Mouse (Mus musculus) adrenal gland, adult 2 months (tissue): ENCODE data around the gene Rgs9. TPM values are rescaled to one million over a fixed set of nuclear protein-coding genes. Genes with fewer than 3 reads are reported as not detected.
A peak's percentile ranks its signal among the peaks of the same experiment; 100 is the strongest.

Experiments
- DNase-seq: peaks from one replicate; pipeline ENCODE4 v3.0.0; 2021
- polyA plus RNA-seq: library from polyadenylated mRNA; depleted of rRNA; stranded (reverse); fragments of >200 nt; gene quantifications from 2 replicates; pipeline ENCODE4 v1.2.3, GENCODE M21; 2012
- total RNA-seq, 2 experiments: library from RNA; stranded (reverse); gene quantifications; 2 replicates each; pipeline ENCODE4 v1.2.3; 2021

The Rgs9 gene
- total and polyA plus RNA-seq, 3 experiments = 2.8 to 6.0 (median 4.3) TPM

DNA sequence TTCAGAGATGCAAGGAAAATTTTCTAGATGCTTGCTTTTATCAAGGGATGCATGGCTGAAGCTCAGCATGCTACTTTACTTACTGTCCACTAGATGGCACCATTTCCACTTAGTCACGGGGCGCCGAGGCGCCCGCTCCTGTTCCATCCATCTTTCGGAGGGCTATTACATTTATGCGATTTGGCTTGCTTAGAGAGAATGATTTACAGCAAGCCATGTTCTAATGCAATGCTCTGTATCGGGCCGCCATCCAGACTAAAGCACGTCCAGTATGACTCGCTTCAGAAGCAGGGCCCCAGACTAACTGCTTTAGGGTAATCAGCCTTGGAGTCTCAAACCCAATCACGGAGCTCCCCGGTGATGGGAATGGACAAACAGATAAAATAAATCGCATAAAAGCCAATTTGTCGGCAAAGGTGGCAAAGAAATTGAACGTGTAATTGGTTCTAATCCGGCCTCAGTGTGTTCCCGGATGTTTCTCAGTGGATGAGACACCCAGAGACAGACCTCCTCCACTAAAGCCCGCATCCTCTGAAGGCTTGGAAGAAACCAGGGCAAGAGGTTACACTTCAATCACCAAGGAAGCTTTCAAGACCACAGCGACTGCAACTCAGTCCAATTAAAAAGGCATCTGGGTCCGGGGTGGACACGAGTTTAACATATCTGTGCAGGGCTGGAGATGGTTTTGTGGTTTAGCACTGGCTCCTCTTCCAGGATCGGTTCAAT is 53.1 kb downstream of the Rgs9 start:
- peak; percentile 46 for DNase-seq

DNA sequence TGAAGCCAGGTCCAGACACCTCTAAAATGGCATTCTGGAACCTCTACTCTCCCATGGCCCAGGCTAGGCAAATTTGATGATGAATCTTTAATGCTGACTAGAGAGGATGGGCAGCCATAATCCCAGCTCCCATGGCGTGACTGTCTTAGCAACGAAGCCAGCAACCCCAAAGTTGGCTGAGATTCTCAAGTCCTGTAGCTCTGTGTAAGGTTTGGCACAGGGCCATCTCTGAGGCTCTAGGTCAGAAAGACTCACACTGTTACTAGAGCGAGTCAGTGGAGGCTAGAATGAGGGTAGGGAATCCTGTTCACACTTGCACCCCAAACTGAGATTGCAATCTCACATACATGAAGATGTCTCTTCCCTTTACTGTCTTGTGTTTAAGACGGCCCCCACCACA is 57.8 kb downstream of the Rgs9 start:
- no peak for DNase-seq

DNA sequence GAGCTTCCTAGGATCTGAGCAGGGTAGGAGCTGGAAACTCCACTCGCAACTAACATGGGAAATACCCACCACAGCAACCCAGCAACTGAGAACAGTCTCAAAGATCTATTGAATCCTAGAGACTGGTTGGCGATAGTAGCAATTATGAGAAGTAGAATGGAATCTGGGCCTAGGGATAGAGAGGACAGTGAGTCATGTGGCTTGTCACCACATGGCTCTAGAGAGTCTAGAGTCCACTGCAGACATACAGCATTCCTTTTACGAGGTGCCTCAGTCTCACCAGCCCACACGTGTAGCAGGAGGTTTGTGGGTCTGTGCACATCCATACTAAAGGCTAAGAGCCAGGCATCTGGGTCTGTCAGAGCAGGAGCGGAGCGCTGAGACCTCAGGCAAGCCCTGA is 59.3 kb downstream of the Rgs9 start:
- DNase-seq = no peak

DNA sequence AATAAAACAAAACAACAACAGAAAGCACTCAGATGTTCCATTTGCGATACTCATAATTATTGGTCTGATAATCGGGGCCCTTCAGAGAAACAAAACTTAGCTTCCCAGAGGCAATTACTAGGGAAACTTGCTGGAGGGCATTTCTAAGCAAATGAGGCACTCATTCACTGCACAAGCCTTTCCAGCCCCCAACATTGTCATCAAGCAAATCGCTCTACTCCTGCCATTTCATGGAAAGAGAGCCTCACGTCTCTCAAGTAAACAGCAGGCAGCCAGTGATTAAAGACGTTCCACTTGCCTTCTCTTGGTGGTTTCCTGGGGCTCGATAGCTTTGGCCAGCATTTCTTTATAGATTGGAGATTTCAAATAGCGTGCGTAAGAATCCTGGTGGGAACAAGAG is 60.1 kb downstream of the Rgs9 start:
- no peak for DNase-seq

DNA sequence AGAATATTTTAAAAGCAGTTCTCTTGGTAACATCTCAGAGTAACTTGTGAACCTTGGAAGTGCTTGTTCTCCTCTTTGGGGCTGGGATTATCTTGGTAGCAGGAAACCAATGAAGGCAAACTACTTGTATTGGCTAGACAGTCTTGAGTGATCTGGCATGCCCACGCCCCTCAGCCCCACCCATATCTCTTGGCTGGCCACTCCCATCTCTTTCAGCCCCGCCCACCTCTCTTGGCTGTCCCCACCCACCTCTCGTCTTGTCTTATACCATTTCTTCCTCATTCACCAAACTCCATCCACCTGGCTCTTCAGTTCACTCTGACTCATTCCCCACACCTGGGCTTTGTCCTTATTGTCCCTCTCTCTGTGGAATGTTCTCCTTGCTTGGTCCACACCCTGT is 64.3 kb downstream of the Rgs9 start:
- DNase-seq = no peak

DNA sequence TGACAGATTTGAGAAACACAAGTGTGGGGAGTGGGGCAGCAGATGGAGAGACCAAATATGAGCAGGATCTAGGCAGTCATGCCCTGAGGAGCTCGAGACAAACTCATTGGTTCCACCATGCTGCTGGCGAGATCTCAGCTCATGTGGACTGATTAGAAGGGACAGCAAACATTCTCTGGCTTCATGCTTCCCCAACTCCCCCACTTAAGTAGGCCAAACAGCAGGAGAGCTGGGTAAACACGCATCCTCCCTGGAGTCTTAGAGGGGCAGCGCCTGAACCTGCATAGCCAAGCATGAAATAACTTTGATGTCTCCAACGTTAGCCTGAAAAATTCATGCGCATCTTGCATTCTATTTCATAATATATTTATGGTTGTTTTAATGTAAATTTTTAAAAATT is 65.1 kb downstream of the Rgs9 start:
- DNase-seq = no peak

DNA sequence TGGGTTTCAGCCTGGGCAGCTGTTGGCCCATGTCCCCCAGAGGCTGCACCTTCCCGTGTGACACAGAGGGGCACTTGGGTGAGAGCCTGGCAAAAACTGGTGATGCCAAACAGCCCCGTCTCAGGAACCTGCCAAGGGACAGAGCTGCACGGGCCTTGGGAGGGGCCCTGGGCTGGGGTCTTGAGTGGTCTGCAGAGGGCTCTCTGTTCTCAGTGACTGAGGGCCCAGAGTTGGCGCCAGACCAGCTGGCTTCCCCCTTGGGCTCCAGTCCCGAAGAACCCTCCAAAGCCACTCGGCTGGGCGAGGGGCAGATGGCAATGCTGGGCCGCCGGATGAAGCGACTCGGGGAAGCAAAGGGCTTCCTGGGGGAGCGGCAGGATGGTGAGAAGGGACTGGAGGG is 70.8 kb downstream of the Rgs9 start:
- no peak for DNase-seq

DNA sequence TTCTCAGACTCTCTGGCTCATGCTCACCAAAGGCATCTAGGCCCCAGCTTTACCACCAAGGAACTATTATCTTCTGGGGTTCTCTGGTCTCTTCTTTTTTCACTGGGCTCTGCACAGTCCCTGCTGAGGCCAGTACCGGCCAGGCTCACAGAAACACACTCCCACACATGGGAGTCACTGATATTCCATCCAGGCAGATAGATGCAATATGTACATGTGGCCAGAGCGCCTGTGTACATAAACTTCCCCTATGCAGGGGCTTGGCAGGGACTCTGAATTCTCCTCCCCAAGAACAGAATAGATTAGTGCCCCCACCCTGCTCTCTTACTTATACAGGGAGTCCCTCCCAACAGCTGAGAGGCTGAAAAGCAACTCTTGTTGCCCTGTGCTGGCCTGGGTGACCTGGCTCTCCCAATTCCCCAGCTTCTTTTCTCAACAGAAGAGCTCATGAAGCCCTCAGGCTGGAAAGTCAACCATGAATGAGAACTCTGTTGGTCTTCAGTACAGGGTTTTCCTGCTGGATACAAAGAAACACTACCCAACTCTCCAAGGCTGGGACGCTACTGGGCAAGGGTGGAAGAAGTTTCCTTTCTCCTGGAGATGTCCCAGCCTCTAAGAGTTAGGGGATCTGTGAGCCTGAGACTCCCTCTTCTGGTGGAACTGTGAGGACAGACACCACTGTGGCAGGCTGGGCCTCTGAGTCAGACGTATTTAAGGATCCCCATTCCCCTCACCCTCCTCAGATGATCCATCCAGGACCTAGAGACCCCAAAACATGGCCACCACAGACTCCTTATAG is 76.5 kb downstream of the Rgs9 start:
- DNase-seq = peak; percentile 10

DNA sequence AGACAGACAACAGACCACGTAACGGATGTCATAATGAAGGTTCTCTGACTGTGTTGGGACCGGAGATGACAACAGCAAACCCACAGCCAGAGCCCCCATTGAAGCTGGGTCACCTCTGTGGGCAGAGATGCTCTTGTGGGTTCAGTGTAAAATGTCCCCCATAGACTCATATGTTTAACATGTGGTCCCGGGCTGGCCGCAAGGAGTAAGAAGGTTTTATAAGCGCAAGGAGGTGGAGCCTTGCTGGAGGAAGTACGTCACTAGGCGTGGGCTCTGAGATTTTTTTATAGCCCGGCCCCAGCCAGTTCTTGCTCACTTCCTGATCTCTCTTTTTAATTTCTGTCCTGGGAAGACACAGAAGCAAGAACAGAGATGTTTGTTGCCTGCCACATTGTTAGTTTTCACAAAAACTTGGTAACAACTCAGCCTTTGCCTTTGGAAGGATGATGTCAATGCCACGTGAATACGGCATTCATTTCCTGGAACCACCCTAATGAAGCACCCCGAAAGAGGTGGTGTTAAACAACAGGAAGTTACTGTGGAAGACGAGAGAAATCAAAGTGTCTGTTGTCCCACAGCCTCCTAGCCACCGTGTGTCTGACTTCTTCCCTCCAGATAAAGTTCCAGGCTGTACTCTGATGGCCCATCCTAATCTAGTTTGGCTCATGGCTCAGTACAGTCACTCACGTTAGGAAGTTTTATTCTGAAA is 79.1 kb downstream of the Rgs9 start:
- DNase-seq = no peak

DNA sequence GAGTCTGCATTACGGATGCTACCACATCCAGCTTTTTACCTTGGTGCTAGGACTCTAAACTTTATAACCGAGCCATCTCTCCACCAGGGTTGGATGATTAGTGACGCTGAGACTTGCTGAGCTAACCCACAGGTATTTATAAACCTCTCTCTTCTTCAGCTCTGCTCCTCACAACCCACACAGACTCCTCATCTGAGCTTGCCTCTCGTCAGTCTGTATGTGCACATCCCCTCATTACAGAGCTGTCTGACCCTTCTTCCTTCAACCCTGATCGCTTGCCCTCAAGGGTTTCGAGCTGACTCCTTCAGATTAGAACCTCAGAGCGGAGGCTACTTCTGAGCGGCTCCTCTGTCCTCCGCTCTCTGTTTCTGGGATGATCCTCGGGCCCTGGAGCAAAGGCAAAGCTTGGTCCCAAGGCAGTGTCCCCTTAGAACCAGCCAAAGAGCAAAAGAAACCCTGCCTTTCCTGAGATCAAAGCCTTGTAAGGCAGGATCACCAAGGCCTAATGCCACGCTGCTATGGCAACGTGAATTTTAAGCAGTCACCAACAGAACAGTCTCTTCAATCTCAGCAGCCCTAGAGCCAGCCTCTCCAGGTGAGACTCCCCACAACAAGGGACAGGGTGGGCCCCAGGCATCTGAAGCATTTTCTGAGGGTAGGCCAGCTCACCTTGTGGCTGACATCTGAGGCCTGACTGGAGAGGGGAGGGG is 79.9 kb downstream of the Rgs9 start:
- DNase-seq = peak; percentile 31

DNA sequence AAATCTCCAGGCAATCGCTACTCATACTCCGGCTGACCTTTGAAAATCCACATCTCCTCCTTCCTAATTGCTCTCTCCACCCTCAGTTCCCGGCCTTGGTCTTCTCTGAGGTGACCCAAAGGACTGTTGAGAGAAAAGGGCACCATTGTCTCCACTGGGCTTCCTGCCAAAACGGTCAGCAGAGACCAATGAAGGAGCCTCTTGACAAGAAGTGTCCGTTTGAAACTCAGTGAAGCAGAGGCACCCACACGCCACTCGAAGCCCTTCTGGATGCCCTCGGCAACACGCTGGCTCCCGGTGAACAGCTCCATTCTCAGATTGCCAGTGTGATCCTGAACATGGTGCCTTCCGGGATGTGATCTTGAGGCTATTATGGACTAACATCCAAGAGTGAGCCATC is 87.2 kb downstream of the Rgs9 start:
- peak; percentile 35 for DNase-seq

DNA sequence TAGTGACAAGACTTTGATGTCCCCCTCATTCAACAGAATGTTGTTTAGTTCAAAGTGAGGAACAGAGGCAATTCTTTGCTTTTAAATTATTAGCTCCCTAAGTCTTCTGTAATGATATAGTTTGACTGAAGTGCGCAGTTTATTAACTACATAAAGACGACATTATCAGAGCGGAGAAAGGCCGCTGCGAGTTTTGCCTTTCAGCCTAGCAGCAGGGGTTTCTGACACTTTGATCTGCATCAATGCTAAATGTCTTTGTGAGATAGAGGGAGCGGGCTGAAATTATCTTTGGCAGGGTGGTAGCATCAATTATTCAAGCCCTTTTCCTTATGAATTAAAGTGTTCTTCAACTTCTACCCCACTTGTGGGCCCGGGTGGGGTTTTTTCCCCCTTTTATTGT is 87.6 kb downstream of the Rgs9 start:
- no peak for DNase-seq

DNA sequence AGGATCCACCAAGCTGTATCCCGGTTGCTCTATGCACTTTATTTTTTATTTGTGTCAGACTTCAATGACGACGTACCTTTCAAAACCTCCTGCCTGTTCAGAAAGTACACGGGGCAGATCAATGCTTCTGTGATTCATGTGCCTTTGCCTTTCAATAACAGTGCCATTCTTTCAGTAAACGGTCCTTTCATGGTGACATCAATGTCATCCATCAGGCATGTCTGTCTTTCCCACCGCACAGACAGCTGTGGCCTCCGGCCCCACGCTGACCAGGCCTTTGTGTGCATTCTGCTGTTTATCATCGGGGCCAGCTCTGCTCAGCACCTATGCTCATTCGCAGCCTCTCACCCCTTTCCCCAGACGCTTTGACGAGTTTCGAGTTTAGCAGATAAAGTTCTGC is 91.2 kb downstream of the Rgs9 start:
- no peak for DNase-seq

DNA sequence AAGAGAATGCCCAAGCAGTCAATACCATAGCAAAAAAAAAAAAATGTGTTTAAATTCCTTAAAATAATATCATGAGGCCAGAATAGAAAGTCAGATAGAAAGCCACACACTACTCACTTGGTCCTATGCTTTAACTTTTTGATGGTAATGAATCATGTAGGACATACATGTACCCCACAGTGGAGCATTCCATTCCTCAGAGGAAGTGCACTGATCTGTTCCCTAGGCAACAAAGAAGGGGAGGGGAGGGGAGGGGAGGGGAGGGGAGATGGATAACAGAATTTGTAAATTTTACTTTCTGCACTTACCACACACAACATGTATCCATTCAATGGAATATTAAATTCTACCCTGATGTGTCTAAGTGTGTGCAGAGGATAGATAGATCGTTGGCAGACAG is 91.9 kb downstream of the Rgs9 start:
- no peak for DNase-seq

DNA sequence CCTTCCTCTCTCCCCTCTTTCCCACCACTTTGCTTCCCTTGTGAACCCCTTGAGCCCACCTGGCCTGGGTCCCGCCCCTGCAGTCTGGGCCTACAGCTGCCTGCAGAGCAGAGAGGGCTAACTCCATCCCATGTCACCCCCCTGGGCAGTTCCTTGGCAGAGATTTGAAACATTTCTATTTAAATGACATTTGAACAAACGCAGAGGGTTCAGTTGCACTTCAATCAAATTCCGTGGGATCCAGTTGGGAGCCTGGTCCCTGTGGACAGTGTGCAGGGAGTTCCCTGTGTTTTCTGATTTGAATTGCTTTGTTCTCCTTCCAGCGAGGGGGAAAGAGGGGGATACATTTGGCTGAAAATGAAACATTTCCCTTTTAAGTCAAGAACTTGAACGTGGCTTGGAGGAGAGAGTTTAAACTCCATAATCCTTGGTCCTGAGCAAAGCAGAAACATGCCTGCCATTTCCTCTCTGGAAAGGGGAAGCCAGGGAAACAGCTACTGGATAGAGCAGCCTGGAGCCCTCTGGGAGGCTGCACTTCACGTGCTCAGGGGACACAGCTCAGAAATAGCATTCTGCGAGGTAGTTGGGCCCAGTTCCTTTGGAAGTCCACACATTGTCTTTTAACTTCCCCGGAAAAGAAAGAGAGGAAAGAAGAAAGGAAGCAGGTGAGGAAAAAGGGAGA is 98.2 kb downstream of the Rgs9 start:
- DNase-seq = no peak

DNA sequence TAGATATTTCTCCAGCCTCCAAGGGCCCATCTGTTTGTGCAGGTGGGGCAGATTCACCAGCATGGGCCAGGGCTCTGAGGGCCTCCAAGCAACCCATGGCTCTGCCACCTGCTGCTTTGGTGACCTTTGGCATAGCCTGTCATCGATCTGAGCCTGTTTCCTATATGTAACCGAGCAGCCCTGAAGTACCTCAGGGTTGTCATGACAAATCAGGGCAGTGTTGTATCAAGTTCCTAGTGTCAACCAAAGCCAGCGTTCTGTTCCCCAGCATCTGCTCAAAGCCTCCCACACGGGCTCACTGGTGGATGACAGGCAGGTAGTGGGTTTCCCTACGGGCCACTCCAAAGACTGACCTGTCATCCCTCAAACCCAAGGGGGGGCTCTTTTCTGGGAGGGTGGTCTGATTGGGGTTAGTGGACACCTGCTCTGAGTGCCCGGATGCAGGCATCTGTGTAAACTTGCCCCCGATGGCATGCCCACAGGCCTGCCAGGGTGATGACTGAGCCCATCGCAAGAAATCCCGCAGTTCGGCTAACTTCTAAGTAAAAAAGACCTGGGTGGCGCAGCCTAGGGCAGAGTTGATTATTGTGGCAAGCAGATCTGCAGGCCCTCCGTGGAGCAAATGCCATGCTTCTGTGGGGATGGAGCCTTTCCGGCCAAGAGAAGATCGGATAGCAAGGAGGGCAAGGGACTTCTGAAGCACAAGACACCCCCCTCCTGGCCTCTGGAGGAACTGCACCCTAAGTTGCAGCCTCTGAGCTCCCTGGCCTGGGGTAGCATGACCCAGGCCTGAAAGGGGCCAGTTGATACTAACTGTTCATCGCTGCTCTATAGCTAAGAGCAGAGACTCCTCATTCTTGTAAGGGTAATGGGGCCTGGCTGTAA is 105.0 kb downstream of the Rgs9 start:
- DNase-seq = peak; percentile 83

DNA sequence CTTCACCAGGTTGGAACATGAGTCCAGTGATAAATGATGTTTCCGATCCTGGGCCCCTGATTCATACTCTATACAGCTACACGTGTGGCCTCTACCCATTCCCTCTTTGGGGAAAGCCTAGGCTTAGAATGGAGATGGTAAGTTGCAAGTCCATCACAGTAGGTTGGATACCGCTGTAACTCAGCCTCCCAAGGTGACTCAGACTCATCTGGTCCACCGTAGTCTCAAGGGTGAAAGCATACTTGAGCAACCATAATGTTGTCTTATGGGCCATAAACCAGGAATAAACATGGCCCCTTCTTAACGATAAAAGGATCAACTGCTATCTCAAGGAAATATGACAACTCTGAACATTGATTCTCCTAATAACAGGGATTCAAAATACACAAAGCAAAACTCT is 109.7 kb downstream of the Rgs9 start:
- DNase-seq = no peak

DNA sequence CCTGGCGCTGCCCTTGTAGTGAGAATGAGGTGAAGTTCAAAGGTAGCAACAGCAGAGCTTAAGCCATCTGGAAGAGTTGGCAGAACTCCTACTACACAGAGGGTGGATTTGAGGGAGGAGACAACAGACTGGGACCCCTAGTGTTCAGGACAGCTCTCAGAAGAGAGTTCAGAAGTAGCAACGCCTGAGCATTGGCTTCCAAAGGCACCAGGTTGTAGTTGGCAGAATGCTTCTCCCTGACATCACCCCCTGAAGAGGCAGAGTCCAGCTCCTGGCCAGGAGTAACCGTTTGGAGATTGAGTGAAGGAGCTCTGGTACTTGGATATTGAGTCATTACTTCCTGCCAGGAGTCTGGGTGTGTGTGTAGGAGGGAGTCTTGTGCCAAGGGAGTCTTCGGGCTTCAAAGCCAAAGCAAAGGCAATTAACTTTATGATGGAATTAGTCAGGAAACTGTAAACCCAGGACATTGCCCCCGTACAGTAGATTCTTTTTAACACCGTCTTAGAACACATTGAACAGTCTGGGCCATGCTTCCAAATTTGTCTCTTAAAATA is 110.2 kb downstream of the Rgs9 start:
- no peak for DNase-seq

DNA sequence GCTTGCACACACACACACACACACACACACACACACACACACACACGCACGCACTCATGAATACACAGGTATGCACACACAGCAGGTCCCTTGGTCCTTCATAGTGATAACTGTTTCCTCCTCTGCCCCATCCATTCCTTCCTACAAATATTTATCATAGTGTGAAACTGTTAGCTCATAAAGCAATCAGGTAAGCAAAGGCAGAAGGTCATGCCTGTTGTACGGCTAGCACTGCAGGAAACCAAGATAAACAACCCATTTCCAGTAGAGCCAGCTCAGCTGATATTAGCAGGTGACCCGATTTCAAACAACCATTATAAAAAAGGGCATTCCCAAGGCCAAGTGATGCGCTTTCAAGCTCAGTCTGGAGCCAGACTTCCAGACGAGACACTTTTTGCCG is 116.8 kb downstream of the Rgs9 start:
- DNase-seq = no peak

DNA sequence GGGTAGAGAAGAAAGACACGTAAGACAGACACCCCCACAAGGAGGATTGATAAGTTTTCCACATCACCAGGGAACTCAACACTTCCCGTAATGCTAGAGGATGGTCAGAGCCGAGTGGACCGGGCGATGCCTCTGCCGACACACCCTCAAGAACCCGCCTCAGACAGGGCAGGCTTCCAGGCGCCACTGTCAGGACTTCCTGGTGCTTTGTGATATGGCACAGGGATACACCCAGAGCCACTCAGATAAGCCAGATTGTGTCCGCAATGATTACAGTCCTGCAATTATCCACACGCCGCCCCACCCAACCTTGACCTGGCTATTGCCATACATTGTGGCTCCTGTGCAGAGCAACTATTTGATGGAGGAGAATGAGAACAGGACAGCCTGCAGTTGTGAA is 117.6 kb downstream of the Rgs9 start:
- DNase-seq = no peak
